ENCODE assay signal across 23 mouse cellular contexts in the genomic region with DNA sequence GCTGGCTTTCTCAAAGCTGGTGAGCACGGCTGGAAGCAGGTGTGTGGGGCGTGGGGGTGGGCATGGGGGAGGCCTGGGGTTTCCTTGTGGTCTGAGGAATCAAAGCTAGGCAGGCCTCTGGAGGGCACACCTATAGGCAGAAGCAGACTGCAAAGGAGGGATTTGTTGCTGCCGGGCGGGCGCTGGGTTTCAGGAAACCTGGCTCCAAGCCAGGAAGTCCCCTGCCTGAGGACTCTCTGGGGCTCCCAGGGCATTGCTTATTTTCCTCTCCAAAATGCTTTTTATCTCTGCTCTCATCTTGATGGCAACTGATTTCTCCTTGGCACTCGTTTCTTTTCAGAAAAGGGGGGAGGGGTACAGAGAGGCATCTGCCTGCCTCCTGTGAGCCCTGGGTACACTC.
A peak's percentile ranks its signal among the peaks of the same experiment; 100 is the strongest.
DNase-seq lines count a peak whose midpoint lies in the region; ATAC-seq and TF ChIP-seq lines count a peak whose summit lies in the region.
"Had no signal": no experiment of that assay in that cellular context is flagged by ENCODE, and none has a peak within 500 bp of the region (broad histone marks: within the 10 kb centered on the region; RNA-seq: fewer than 3 reads in every experiment).

No protein-coding gene starts in this region.

- peaks cover 57% of the 10 kb centered on the region for H3K4me1 ChIP-seq in forebrain, embryonic 10.5 days
- peaks cover 15% of the 10 kb centered on the region; the same call in 1 of the 2 replicates for H3K4me1 ChIP-seq in forebrain, postnatal 0 days (ENCODE audit: insufficient read depth)
- peaks cover 88% of the 10 kb centered on the region for H3K4me1 ChIP-seq in E14TG2a.4 (replicated peaks; ENCODE audit: low read depth, low read length)
- H3K4me1 ChIP-seq in forebrain, embryonic 15.5 days, result peaks cover 50% of the 10 kb centered on the region
- peaks cover 62% of the 10 kb centered on the region for H3K4me1 ChIP-seq in midbrain, embryonic 15.5 days
- H3K4me1 ChIP-seq: liver, embryonic 12.5 days had no signal

- H3K9ac ChIP-seq in forebrain, postnatal 0 days, result no peak overlapping the region
- H3K9ac ChIP-seq in forebrain, embryonic 15.5 days (replicated peaks), result no peak overlapping the region
- no peak overlapping the region; the same call in 1 of the 2 replicates for H3K9ac ChIP-seq in midbrain, embryonic 15.5 days
- H3K9ac ChIP-seq: heart, embryonic 12.5 days; intestine, embryonic 15.5 days; limb, embryonic 12.5 days; liver, embryonic 12.5 days had no signal

- H3K36me3 ChIP-seq in forebrain, embryonic 10.5 days (replicated peaks), result no peaks in the 10 kb centered on the region
- H3K36me3 ChIP-seq in forebrain, postnatal 0 days (ENCODE audit: insufficient read depth), result no peaks in the 10 kb centered on the region
- no peaks in the 10 kb centered on the region for H3K36me3 ChIP-seq in E14TG2a.4 (ENCODE audit: insufficient read depth, low read length)
- H3K36me3 ChIP-seq in forebrain, embryonic 15.5 days, result no peaks in the 10 kb centered on the region
- H3K36me3 ChIP-seq in midbrain, embryonic 15.5 days (replicated peaks), result no peaks in the 10 kb centered on the region
- H3K36me3 ChIP-seq: G1E; heart, embryonic 12.5 days; intestine, embryonic 15.5 days; limb, embryonic 12.5 days; liver, embryonic 12.5 days had no signal

- no peak overlapping the region for H3K4me3 ChIP-seq in forebrain, embryonic 10.5 days
- no peak overlapping the region for H3K4me3 ChIP-seq in forebrain, postnatal 0 days (ENCODE audit: low read depth, low read length)
- H3K4me3 ChIP-seq in E14TG2a.4 (replicated peaks; ENCODE audit: low read length), result peak overlapping the region; percentile 23; the same call in 1 of the 2 replicates
- H3K4me3 ChIP-seq in forebrain, embryonic 15.5 days, result no peak overlapping the region
- H3K4me3 ChIP-seq in midbrain, embryonic 15.5 days, result no peak overlapping the region
- H3K4me3 ChIP-seq: heart, embryonic 12.5 days; intestine, embryonic 15.5 days; limb, embryonic 12.5 days; liver, embryonic 12.5 days had no signal

- no peak overlapping the region for H3K4me2 ChIP-seq in forebrain, postnatal 0 days (ENCODE audit: low read depth)
- H3K4me2 ChIP-seq in forebrain, embryonic 15.5 days (replicated peaks), result no peak overlapping the region
- H3K4me2 ChIP-seq in midbrain, embryonic 15.5 days, result no peak overlapping the region
- H3K4me2 ChIP-seq: heart, embryonic 12.5 days; intestine, embryonic 15.5 days; limb, embryonic 12.5 days; liver, embryonic 12.5 days had no signal

- no peak for ATAC-seq in forebrain, postnatal 0 days
- 0 out of 2 replicates have a peak, but pooled peaks have one; percentile 7 for ATAC-seq in forebrain, embryonic 15.5 days (replicated peaks)
- no peak; the same call in 1 of the 2 replicates for ATAC-seq in midbrain, embryonic 15.5 days (replicated peaks)
- ATAC-seq: CD4-positive, CD25-positive, alpha-beta regulatory T cell, adult 4 months; intestine, embryonic 15.5 days; liver, embryonic 12.5 days had no signal

- no peak for DNase-seq in forebrain, embryonic 10.5 days (ENCODE audit: extremely low spot score, low spot score)
- no peak for DNase-seq in forebrain, postnatal 0 days
- DNase-seq in layer of hippocampus, postnatal 36 days, result no peak
- no peak for DNase-seq in urinary bladder, postnatal 36 days (ENCODE audit: low spot score in 2 of 2)
- DNase-seq: adrenal gland, postnatal 36 days; cerebellum, adult 18-20 months; cerebellum, postnatal 36 days; kidney, adult 9 months; kidney, postnatal 36 days; layer of hippocampus, adult 9-11 months; lung, adult 2 months; lung, postnatal 4 days; right cerebral cortex, adult 18-20 months had no signal

- H3K9me3 ChIP-seq in forebrain, embryonic 10.5 days, result no peaks in the 10 kb centered on the region
- no peaks in the 10 kb centered on the region for H3K9me3 ChIP-seq in forebrain, postnatal 0 days (ENCODE audit: low read length)
- no peaks in the 10 kb centered on the region for H3K9me3 ChIP-seq in E14TG2a.4 (ENCODE audit: low read length)
- no peaks in the 10 kb centered on the region for H3K9me3 ChIP-seq in forebrain, embryonic 15.5 days
- no peaks in the 10 kb centered on the region for H3K9me3 ChIP-seq in midbrain, embryonic 15.5 days
- H3K9me3 ChIP-seq: heart, embryonic 12.5 days; intestine, embryonic 15.5 days; limb, embryonic 12.5 days; liver, embryonic 12.5 days had no signal

- 19% methylated on average over 6 of the region's 6 CpGs for WGBS in forebrain, embryonic 10.5 days
- 19% methylated on average over 6 of the region's 6 CpGs for WGBS in forebrain, postnatal 0 days
- 3% methylated on average over 6 of the region's 6 CpGs for WGBS in forebrain, embryonic 15.5 days
- 9% methylated on average over 6 of the region's 6 CpGs for WGBS in midbrain, embryonic 15.5 days

- H3K27ac ChIP-seq in forebrain, embryonic 10.5 days, result peak overlapping the region; percentile 20; the same call in 1 of the 2 replicates
- no peak overlapping the region for H3K27ac ChIP-seq in forebrain, postnatal 0 days (ENCODE audit: low read depth, low read length)
- peak overlapping the region; percentile 78 for H3K27ac ChIP-seq in forebrain, embryonic 15.5 days (replicated peaks)
- peak overlapping the region; percentile 61; the same call in 1 of the 2 replicates for H3K27ac ChIP-seq in midbrain, embryonic 15.5 days
- H3K27ac ChIP-seq: intestine, embryonic 15.5 days; limb, embryonic 12.5 days; liver, embryonic 12.5 days; stomach, postnatal 0 days had no signal

- peaks cover 90% of the 10 kb centered on the region for H3K27me3 ChIP-seq in forebrain, embryonic 10.5 days (ENCODE audit: poor library complexity, severe bottlenecking)
- no peaks in the 10 kb centered on the region; the same call in 1 of the 2 replicates for H3K27me3 ChIP-seq in forebrain, postnatal 0 days (ENCODE audit: insufficient read depth, low read length)
- peaks cover 19% of the 10 kb centered on the region for H3K27me3 ChIP-seq in E14TG2a.4 (ENCODE audit: insufficient read depth, low read length)
- peaks cover 4% of the 10 kb centered on the region; the same call in 1 of the 2 replicates for H3K27me3 ChIP-seq in forebrain, embryonic 15.5 days
- peaks cover 5% of the 10 kb centered on the region; the same call in 1 of the 2 replicates for H3K27me3 ChIP-seq in midbrain, embryonic 15.5 days (replicated peaks)

- TF ChIP-seq CTCF in forebrain, postnatal 0 days (IDR thresholded peaks at IDR 0.05; ENCODE audit: low read depth), result no peak
- TF ChIP-seq CTCF in E14TG2a.4 (conservative IDR thresholded peaks at IDR 0.05; ENCODE audit: low read length), result no peak
